Mouse (Mus musculus) intestine, embryonic 16.5 days (tissue): ENCODE measurements at regions not wholly inside any gene's neighbourhood (a gene's known extent, or its start where the extent isn't known, plus 50 kb on each side); places are given as distances from the start of the nearest gene placed in this dataset.

ENCODE experiments used
- ATAC-seq: fragments of 200-750 bp; cut with Nextera tagmentation; 2 replicates; pipeline ENCODE4 v1.8.0; 2017; ENCODE audit warnings: moderate TSS enrichment, moderate library complexity
- H3K27ac ChIP-seq: fragments of 300-500 bp; sonication (generic); 2 replicates; pipeline ENCODE4 v1.5.1; 2014; ENCODE audit warnings: mild to moderate bottlenecking, low read length
- H3K27me3 ChIP-seq: fragments of 300-500 bp; sonication (generic); replicated peaks from 2 replicates; pipeline ENCODE4 v1.6.1; 2014; ENCODE audit warnings: low read length, control low read depth, mixed read lengths; ENCODE audit not compliant: control insufficient read depth, insufficient read depth
- H3K36me3 ChIP-seq: fragments of 300-500 bp; sonication (generic); 2 replicates; pipeline ENCODE4 v1.6.1; 2014; ENCODE audit warnings: low read length, control low read depth; ENCODE audit not compliant: control insufficient read depth, insufficient read depth
- H3K4me1 ChIP-seq: fragments of 300-500 bp; sonication (generic); 2 replicates; pipeline ENCODE4 v1.6.1; 2014; ENCODE audit warnings: low read length, control low read depth, mixed read lengths; ENCODE audit not compliant: control insufficient read depth, insufficient read depth
- H3K4me2 ChIP-seq: fragments of 300-500 bp; sonication (generic); 2 replicates; pipeline ENCODE4 v1.6.1; 2014; ENCODE audit warnings: low read depth, low read length, control low read depth
- H3K4me3 ChIP-seq: fragments of 300-500 bp; sonication (generic); 2 replicates; pipeline ENCODE4 v1.5.1; 2014; ENCODE audit warnings: mild to moderate bottlenecking, low read length
- H3K9ac ChIP-seq: fragments of 300-500 bp; sonication (generic); 2 replicates; pipeline ENCODE4 v1.6.1; 2014; ENCODE audit warnings: low read depth, low read length
- H3K9me3 ChIP-seq: fragments of 300-500 bp; sonication (generic); 2 replicates; pipeline ENCODE4 v1.6.1; 2016; ENCODE audit warnings: low read length, control low read depth; ENCODE audit not compliant: control insufficient read depth
- WGBS: fragments of 180-500 bp; shearing (Covaris S2); extraction: QIAGEN DNeasy Blood & Tissue Kit; methylation state at CpG from one replicate; pipeline ENCODE4 v1.1.7; 2014; 5-methylcytosine and 5-hydroxymethylcytosine counted together

GRCm38 (mm10) chr15:62334256-62335009 lies 1411.6 kb upstream of the A1bg start:
- WGBS, result 84% methylated on average over 4 of the region's 4 CpGs
- no peak overlapping the region for H3K27ac ChIP-seq
- H3K4me3 ChIP-seq, result no peak overlapping the region
- H3K9ac ChIP-seq, result no peak overlapping the region
- ATAC-seq, result no peak
- H3K4me1 ChIP-seq, result no peaks in the 10 kb centered on the region
- H3K4me2 ChIP-seq, result no peak overlapping the region
- H3K36me3 ChIP-seq, result no peaks in the 10 kb centered on the region
- H3K9me3 ChIP-seq, result no peaks in the 10 kb centered on the region
- no peaks in the 10 kb centered on the region for H3K27me3 ChIP-seq

GRCm38 (mm10) chr15:62332129-62332528 lies 1409.3 kb upstream of the A1bg start:
- Histone ChIP-seq H3K36me3 (no peaks in the 10 kb centered on the region), H3K4me2 (no peak overlapping the region), H3K9ac (no peak overlapping the region), H3K27me3 (no peaks in the 10 kb centered on the region), H3K4me1 (no peaks in the 10 kb centered on the region; the same call in 1 of the 2 replicates), H3K9me3 (no peaks in the 10 kb centered on the region), H3K27ac (no peak overlapping the region), H3K4me3 (no peak overlapping the region)
- peak; percentile 59; the same call in 1 of the 2 replicates for ATAC-seq
- 59% methylated on average over 5 of the region's 5 CpGs for WGBS

GRCm38 (mm10) chr15:62331138-62331800 lies 1408.5 kb upstream of the A1bg start:
- H3K4me1 ChIP-seq, result no peaks in the 10 kb centered on the region; the same call in 1 of the 2 replicates
- no peaks in the 10 kb centered on the region for H3K36me3 ChIP-seq
- ATAC-seq, result 0 out of 2 replicates have a peak, but pooled peaks have one; percentile 21
- 87% methylated on average over 3 of the region's 3 CpGs for WGBS
- no peak overlapping the region for H3K4me2 ChIP-seq
- H3K4me3 ChIP-seq, result no peak overlapping the region
- H3K9me3 ChIP-seq, result no peaks in the 10 kb centered on the region
- H3K27ac ChIP-seq, result no peak overlapping the region
- H3K27me3 ChIP-seq, result no peaks in the 10 kb centered on the region
- H3K9ac ChIP-seq, result no peak overlapping the region

GRCm38 (mm10) chr15:62328920-62329319 lies 1406.1 kb upstream of the A1bg start:
- H3K27ac ChIP-seq, result no peak overlapping the region
- no peaks in the 10 kb centered on the region; the same call in 1 of the 2 replicates for H3K4me1 ChIP-seq
- H3K27me3 ChIP-seq, result no peaks in the 10 kb centered on the region
- ATAC-seq, result 0 out of 2 replicates have a peak, but pooled peaks have one; percentile 13
- 14% methylated on average over 3 of the region's 3 CpGs for WGBS
- no peaks in the 10 kb centered on the region for H3K36me3 ChIP-seq
- H3K9ac ChIP-seq, result no peak overlapping the region
- no peak overlapping the region for H3K4me2 ChIP-seq
- no peaks in the 10 kb centered on the region for H3K9me3 ChIP-seq
- H3K4me3 ChIP-seq, result no peak overlapping the region

DNA sequence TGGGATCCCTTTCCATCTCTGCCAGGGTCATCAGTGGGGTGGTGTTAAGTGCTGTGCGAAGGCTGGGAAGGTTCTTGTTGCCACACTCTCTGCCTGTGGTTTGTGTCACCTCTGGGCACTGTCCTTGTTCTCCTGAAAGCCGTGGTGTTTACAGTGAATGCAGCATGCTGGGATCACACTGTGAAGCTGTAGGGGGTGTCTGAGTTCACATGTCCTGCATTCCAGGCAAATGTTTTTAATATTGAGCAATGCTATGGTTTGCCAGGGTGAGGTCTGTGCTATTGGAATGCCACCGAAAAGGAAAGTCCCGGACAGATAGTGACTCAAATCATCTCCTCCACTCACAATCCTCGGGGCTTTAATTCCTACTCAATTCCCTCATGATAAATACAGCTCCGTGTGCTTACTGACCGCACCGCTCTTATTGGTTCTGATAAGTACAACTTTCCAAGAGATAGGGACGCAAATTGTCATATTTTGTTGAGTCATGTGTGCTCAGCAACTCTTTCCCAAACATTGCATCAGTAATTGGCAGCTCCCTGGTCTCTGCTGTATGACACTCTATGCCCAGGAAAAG lies 1405.6 kb upstream of the A1bg start:
- no peak overlapping the region for H3K9ac ChIP-seq
- H3K4me3 ChIP-seq, result no peak overlapping the region
- H3K4me2 ChIP-seq, result no peak overlapping the region
- no peaks in the 10 kb centered on the region for H3K9me3 ChIP-seq
- no peak overlapping the region for H3K27ac ChIP-seq
- H3K36me3 ChIP-seq, result no peaks in the 10 kb centered on the region
- no peaks in the 10 kb centered on the region for H3K27me3 ChIP-seq
- no peaks in the 10 kb centered on the region; the same call in 1 of the 2 replicates for H3K4me1 ChIP-seq
- WGBS, result 32% methylated on average over 9 of the region's 9 CpGs
- ATAC-seq, result peak; percentile 52

GRCm38 (mm10) chr15:62327481-62327880 lies 1404.7 kb upstream of the A1bg start:
- H3K27ac ChIP-seq, result no peak overlapping the region
- H3K4me3 ChIP-seq, result no peak overlapping the region
- no peak for ATAC-seq
- H3K4me1 ChIP-seq, result no peaks in the 10 kb centered on the region; the same call in 1 of the 2 replicates
- H3K9ac ChIP-seq, result no peak overlapping the region
- H3K36me3 ChIP-seq, result no peaks in the 10 kb centered on the region
- no peak overlapping the region for H3K4me2 ChIP-seq
- 71% methylated on average over 2 of the region's 2 CpGs for WGBS
- H3K27me3 ChIP-seq, result no peaks in the 10 kb centered on the region
- H3K9me3 ChIP-seq, result no peaks in the 10 kb centered on the region

DNA sequence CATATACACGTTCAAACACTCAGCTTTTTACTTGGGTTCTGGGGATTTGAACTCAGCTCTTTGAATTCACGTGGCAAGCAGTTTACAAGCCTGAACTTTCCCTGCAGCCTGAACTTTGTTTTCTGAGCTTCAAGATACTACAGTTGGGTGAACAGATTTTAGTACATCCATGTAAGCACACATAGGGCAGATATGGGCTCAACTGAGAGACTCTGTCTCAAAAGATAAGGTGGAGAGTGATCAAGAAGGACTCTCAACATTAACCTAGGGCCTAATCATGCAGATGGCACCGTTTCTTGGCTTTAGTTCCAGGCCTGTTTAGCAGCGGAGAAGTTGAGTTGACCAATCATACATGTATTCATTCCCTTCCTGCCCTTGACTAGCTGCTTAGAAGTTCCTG lies 1403.7 kb upstream of the A1bg start:
- no peak for ATAC-seq
- H3K9me3 ChIP-seq, result no peaks in the 10 kb centered on the region
- no peak overlapping the region for H3K9ac ChIP-seq
- H3K4me3 ChIP-seq, result no peak overlapping the region
- no peaks in the 10 kb centered on the region for H3K36me3 ChIP-seq
- H3K27ac ChIP-seq, result no peak overlapping the region
- 94% methylated on average over 4 of the region's 4 CpGs for WGBS
- H3K27me3 ChIP-seq, result no peaks in the 10 kb centered on the region
- no peak overlapping the region for H3K4me2 ChIP-seq
- H3K4me1 ChIP-seq, result no peaks in the 10 kb centered on the region; the same call in 1 of the 2 replicates

DNA sequence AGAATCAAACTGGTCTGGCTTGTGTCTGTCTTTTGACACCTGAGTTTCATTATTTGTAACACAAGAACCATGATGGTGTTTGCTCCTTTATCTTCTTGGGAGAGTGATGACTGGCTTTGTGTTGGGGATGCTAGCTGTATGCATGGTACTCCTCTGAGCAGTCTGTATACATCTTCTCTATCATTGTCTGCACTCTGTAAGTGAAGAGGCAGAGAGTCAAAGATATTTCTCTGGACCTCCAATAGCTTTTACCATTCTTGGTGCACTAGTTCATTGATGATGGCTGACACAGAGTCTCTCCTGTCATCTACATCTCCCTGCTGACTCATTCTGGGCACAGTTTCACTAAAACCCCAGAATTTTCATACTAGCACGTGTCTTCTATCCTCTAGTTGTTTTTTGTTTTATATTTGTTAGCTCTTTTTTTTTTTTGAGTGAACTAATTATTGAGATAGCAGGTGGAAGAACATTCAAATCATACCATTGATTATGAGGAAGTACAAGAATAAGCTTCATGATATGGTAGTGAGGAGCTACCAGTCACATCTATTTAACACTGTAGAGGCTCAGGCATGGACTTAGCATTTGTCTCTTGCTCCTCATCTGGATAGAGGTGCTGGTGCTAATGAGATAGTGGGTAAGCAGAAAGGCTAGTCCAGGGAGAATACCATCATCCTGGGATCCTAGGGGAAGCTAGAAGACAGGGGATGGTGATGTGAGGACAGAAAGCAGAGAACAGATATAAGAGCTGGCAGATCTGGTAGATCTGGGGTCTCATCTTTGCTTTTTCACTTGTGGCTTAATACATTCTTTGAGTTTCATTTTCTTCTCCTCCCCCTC lies 1402.9 kb upstream of the A1bg start:
- Histone ChIP-seq H3K4me1 (no peaks in the 10 kb centered on the region; the same call in 1 of the 2 replicates), H3K36me3 (no peaks in the 10 kb centered on the region), H3K9me3 (no peaks in the 10 kb centered on the region), H3K4me2 (no peak overlapping the region), H3K4me3 (no peak overlapping the region), H3K9ac (no peak overlapping the region), H3K27ac (no peak overlapping the region), H3K27me3 (no peaks in the 10 kb centered on the region)
- no peak for ATAC-seq
- WGBS, result 76% methylated on average over 1 of the region's 1 CpGs

GRCm38 (mm10) chr15:62320966-62321365 lies 1398.2 kb upstream of the A1bg start:
- H3K9me3 ChIP-seq, result no peaks in the 10 kb centered on the region
- H3K4me2 ChIP-seq, result no peak overlapping the region
- no peaks in the 10 kb centered on the region for H3K4me1 ChIP-seq
- no peak overlapping the region for H3K27ac ChIP-seq
- no peaks in the 10 kb centered on the region for H3K36me3 ChIP-seq
- no peak overlapping the region for H3K9ac ChIP-seq
- no peak for ATAC-seq
- no peaks in the 10 kb centered on the region for H3K27me3 ChIP-seq
- no peak overlapping the region for H3K4me3 ChIP-seq
- WGBS, result 63% methylated on average over 5 of the region's 5 CpGs
